Mouse (Mus musculus) cortical plate, adult 2 months (tissue): ENCODE results near the gene Tmem107. TPM values are rescaled to one million over a fixed set of nuclear protein-coding genes. Genes with fewer than 3 reads are reported as not detected.

Experiments
- H3K27ac ChIP-seq: fragments of 200-500 bp; 2 replicates; pipeline ENCODE4 v1.5.1; 2012; ENCODE audit warnings: low read length, control low read depth, inconsistent platforms; ENCODE audit not compliant: insufficient read depth
- H3K4me1 ChIP-seq: fragments of 200-500 bp; 2 replicates; pipeline ENCODE4 v1.6.1; 2011; ENCODE audit warnings: low read length; ENCODE audit not compliant: control insufficient read depth, insufficient read depth
- H3K4me3 ChIP-seq: fragments of 200-500 bp; 2 replicates; pipeline ENCODE4 v1.5.1; 2011; ENCODE audit warnings: mild to moderate bottlenecking, low read length, control low read depth; ENCODE audit not compliant: insufficient read depth
- CTCF ChIP-seq: fragments of 200-500 bp; IDR thresholded peaks from 2 replicates; pipeline ENCODE4 v1.5.1; 2011; ENCODE audit warnings: mild to moderate bottlenecking, control low read depth, low read length; ENCODE audit not compliant: insufficient read depth; ENCODE audit errors: extremely low read depth
- POLR2A ChIP-seq: fragments of 200-500 bp; IDR thresholded peaks from 2 replicates; pipeline ENCODE4 v1.6.1; 2011; ENCODE audit warnings: mild to moderate bottlenecking, low read length, control low read depth; ENCODE audit not compliant: insufficient read depth; ENCODE audit errors: extremely low read depth
- polyA plus RNA-seq: library from polyadenylated mRNA; depleted of rRNA; stranded (reverse); fragments of >200 nt; gene quantifications from 2 replicates; pipeline ENCODE4 v1.2.3, GENCODE M21; 2012

Tmem107 gene
- polyA plus RNA-seq, 1 experiment: 21.4 TPM

GRCm38 (mm10) chr11:69080855-69081222, 10.2 kb downstream of the Tmem107 start:
- TF ChIP-seq POLR2A: no peak
- no peak for TF ChIP-seq CTCF
- Histone ChIP-seq H3K4me1 (no peaks in the 10 kb centered on the region), H3K27ac (no peak overlapping the region), H3K4me3 (no peak overlapping the region)

DNA sequence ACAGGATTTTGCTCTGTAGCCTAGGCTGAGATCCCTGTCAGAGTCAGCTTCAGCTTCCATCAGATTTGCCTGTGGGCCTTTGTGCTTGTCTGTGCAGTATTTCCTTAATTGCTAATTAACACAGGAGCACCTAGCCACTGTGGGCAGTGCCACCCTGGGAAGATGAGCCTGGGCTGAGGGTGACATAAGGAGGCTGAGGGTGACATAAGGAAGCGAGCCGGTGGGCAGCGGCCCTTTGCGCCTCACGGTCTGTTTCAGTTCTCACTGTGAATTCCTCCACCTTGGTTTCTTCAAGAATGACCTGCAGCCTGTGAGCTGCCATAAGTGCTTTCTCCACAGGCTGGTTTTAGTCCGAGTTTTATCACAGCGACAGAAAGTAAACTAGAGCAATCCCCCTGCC, 11.0 kb downstream of the Tmem107 start:
- no peak overlapping the region for H3K4me3 ChIP-seq
- TF ChIP-seq CTCF (no peak), POLR2A (no peak)
- peaks cover 1% of the 10 kb centered on the region for H3K4me1 ChIP-seq
- H3K27ac ChIP-seq: no peak overlapping the region

- Histone ChIP-seq H3K4me1 (peaks cover 3% of the 10 kb centered on the region), H3K4me3 (no peak overlapping the region), H3K27ac (no peak overlapping the region)
- TF ChIP-seq CTCF (no peak), POLR2A (no peak)
Observed at GRCm38 (mm10) chr11:69085608-69086007, 15.0 kb downstream of the Tmem107 start.

DNA sequence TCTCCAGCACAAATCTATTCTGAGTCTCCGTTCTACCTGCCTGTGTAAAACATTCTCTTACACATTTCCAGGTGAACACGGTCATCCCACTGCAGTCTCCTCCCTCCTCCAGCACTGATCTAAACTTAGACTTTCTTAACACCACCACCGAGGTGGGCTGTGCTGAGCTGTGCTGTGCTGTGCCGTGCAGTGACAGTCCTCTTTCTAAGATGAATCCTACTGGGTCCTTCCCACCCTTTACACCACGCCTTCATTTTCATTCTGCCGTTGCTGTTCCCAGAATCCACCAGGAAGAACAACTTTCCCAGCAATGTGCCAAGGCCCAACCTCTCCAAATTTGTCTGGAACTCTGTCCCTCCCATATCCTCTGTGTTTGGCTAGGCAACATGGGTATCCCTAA, 15.8 kb downstream of the Tmem107 start:
- H3K27ac ChIP-seq: peak overlapping the region; percentile 98
- H3K4me1 ChIP-seq: peaks cover 3% of the 10 kb centered on the region
- TF ChIP-seq CTCF: no peak
- peak; percentile 84 for TF ChIP-seq POLR2A
- no peak overlapping the region for H3K4me3 ChIP-seq

DNA sequence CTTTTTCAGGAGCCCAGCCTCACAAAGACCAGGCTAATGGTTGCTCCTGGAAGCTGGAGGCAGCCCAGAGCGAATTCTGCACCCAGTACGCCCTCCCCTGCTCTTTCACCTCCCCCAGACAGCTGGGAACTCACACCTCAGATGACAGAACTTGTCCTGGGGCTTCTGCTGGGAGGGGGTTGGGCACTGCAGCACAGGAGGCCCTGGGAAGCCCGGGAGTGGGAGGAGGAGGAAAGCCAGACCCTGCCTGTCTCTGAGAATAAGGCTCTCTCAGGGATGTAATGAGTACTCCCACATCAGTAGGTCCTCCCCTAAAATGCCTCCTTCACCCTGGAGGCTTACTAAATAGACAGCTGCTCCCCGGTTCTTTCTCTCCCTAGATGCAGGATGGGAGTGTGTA, 16.5 kb downstream of the Tmem107 start:
- Histone ChIP-seq H3K4me1 (peaks cover 3% of the 10 kb centered on the region), H3K27ac (peak overlapping the region; percentile 98), H3K4me3 (no peak overlapping the region)
- TF ChIP-seq CTCF (no peak), POLR2A (no peak)

- H3K4me3 ChIP-seq: peak overlapping the region; percentile 96; the same call in 1 of the 2 replicates
- no peak for TF ChIP-seq CTCF
- TF ChIP-seq POLR2A: no peak
Observed at GRCm38 (mm10) chr11:69087597-69087996, 17.0 kb downstream of the Tmem107 start.

DNA sequence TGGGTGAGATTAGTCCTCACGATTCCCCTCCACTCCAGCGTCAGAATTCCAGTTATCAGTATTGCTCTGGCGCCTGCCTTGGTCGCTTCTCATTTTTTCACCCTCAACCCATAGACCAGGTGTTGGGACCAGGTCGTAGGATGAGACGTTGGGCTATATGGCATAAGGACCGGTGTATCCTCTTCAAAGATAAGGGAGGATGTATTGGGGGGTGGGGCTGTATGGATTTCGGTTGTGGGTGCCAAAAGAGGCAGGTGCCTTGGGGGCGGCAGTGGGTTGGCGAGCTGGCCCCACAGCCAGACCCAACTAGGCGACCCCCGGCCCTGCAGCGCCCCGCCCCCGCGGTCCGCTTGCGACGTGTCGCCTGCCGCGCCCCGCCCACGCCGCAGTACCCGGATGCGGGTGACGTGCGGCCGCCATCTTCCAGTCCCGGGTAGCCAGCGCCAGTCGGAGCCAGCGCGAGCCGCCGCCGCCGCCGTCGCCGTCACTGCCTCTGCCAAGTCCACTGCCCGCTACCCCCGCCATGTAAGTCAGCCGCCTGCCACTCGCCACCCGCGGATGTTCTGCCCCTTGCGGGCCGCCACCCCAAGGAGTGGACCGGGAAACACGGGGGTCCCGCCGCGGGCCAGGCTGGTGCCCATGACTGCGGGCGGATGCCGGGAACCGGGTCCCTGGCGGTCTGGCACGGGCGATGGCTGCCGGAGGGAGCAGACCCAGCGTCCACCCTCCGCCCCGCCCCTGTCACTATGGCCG, 17.7 kb downstream of the Tmem107 start, which contains the start of gene Vamp2:
Gene Vamp2, plus strand, starts transcription at position 388 of the 753 bp plus-strand sequence.
- H3K27ac ChIP-seq: peak within 1 kb of the TSS; percentile 100
- TF ChIP-seq CTCF: no peak
- TF ChIP-seq POLR2A: peak; percentile 42; the same call in 1 of the 2 replicates
- peaks cover 3% of the 10 kb centered on the region for H3K4me1 ChIP-seq
- H3K4me3 ChIP-seq: peak within 1 kb of the TSS; percentile 96

More at GRCm38 (mm10) chr11:69087597-69087996, 17.0 kb downstream of the Tmem107 start:
- Histone ChIP-seq H3K27ac (peak overlapping the region; percentile 98), H3K4me1 (peaks cover 3% of the 10 kb centered on the region)

DNA sequence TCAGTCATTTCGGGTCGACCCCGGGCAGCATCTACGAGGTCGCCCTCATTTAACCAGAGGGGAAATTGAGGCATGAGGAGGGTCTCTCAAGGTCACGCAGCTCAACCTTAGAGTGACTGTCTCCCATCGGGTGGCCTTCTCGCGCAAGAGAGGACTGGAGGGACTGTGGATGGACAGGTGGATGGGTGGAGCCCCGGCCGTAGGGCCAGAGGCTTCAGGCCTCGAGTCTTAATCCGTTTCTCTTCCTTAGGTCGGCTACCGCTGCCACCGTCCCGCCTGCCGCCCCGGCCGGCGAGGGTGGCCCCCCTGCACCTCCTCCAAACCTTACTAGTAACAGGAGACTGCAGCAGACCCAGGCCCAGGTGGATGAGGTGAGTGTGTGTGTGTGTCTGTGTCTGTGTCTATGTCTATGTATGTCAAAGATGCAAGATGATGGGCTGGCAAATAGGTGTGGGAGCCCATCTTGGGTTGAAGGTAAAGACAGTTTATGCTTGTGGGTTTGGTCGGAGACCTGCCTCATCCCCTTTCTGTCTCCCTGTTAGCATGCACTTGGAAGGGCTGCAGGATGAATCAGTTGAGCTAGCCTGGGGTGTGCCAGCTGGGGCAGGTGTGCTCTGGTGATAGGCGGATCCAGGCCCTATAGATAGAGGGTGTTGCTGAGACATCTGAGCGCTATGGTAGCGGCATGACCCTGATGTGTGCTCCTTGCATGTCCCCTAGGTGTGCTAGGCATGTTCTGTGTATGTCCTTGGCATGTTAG, 18.4 kb downstream of the Tmem107 start:
- Histone ChIP-seq H3K27ac (peak overlapping the region; percentile 100), H3K4me1 (peaks cover 3% of the 10 kb centered on the region), H3K4me3 (peak overlapping the region; percentile 96)
- TF ChIP-seq CTCF: no peak
- TF ChIP-seq POLR2A: no peak; the same call in 1 of the 2 replicates

- TF ChIP-seq CTCF: no peak
- TF ChIP-seq POLR2A: 0 out of 2 replicates have a peak, but pooled peaks have one; percentile 24
- H3K4me3 ChIP-seq: peak overlapping the region; percentile 96
- H3K4me1 ChIP-seq: peaks cover 3% of the 10 kb centered on the region
- peak overlapping the region; percentile 100 for H3K27ac ChIP-seq
Observed at GRCm38 (mm10) chr11:69089616-69090290, 19.1 kb downstream of the Tmem107 start.
